Mouse (Mus musculus) small intestine, adult 2 months (tissue): ENCODE measurements around the gene Nfxl1. TPM values are rescaled to one million over a fixed set of nuclear protein-coding genes. Genes with fewer than 3 reads are reported as not detected.
A peak's percentile ranks its signal among the peaks of the same experiment; 100 is the strongest.

Experiments
- H3K27ac ChIP-seq: fragments of 200-500 bp; 2 replicates; pipeline ENCODE4 v1.5.1; 2012; ENCODE audit warnings: low read depth, low read length, control low read depth, inconsistent platforms; ENCODE audit not compliant: insufficient read depth
- H3K27me3 ChIP-seq: fragments of 200-500 bp; 2 replicates; pipeline ENCODE4 v1.6.1; 2012; ENCODE audit warnings: mild to moderate bottlenecking, moderate library complexity, low read length, inconsistent platforms; ENCODE audit not compliant: control insufficient read depth, insufficient read depth
- H3K36me3 ChIP-seq: fragments of 200-500 bp; 2 replicates; pipeline ENCODE4 v1.6.1; 2012; ENCODE audit warnings: mild to moderate bottlenecking, low read length, control low read depth, inconsistent platforms; ENCODE audit not compliant: control insufficient read depth, insufficient read depth
- H3K4me1 ChIP-seq: fragments of 200-500 bp; 2 replicates; pipeline ENCODE4 v1.6.1; 2012; ENCODE audit warnings: low read length, inconsistent platforms, mixed read lengths; ENCODE audit not compliant: control insufficient read depth, insufficient read depth, insufficient read length
- H3K4me3 ChIP-seq: fragments of 200-500 bp; 2 replicates; pipeline ENCODE4 v1.5.1; 2012; ENCODE audit warnings: low read depth, mild to moderate bottlenecking, control low read depth, inconsistent platforms, low read length, moderate library complexity
- CTCF ChIP-seq: fragments of 200-500 bp; IDR thresholded peaks from 2 replicates; pipeline ENCODE4 v1.5.1; 2012; ENCODE audit warnings: low read depth, mild to moderate bottlenecking, control low read depth, inconsistent platforms, low read length, moderate library complexity, mixed read lengths; ENCODE audit not compliant: insufficient replicate concordance, insufficient read length; ENCODE audit errors: extremely low read depth
- POLR2A ChIP-seq: fragments of 200-500 bp; IDR thresholded peaks from 2 replicates; pipeline ENCODE4 v1.6.1; 2012; ENCODE audit warnings: low read depth, mild to moderate bottlenecking, control low read depth, inconsistent platforms, low read length, moderate library complexity
- WGBS: fragments of 180-500 bp; shearing (Covaris S2); methylation state at CpG from one replicate; pipeline ENCODE4 v1.1.7; 2018; 5-methylcytosine and 5-hydroxymethylcytosine counted together
- polyA plus RNA-seq: library from polyadenylated mRNA; depleted of rRNA; stranded (reverse); fragments of >200 nt; gene quantifications from 2 replicates; pipeline ENCODE4 v1.2.3, GENCODE M21; 2012

Gene Nfxl1
- polyA plus RNA-seq, 1 experiment, result 5.4 TPM

- H3K36me3 ChIP-seq, result no peaks in the 10 kb centered on the region
- TF ChIP-seq POLR2A, result no peak
- no peak for TF ChIP-seq CTCF
- H3K4me1 ChIP-seq, result no peaks in the 10 kb centered on the region
- 68% methylated on average over 5 of the region's 5 CpGs for WGBS
- H3K4me3 ChIP-seq, result no peak overlapping the region
- no peak overlapping the region for H3K27ac ChIP-seq
- H3K27me3 ChIP-seq, result peaks cover 16% of the 10 kb centered on the region
Measured at GRCm38 (mm10) chr5:72505740-72506139, 53.7 kb downstream of the Nfxl1 start.

GRCm38 (mm10) chr5:72503531-72504523 lies 55.7 kb downstream of the Nfxl1 start, which contains the start of gene Corin:
TSS of gene Corin (minus strand) at chr5:72504473.
- Histone ChIP-seq H3K4me1 (no peaks in the 10 kb centered on the region), H3K36me3 (no peaks in the 10 kb centered on the region), H3K27ac (no peak within 1 kb of the TSS), H3K4me3 (peak within 1 kb of the TSS; percentile 36), H3K27me3 (peaks cover 16% of the 10 kb centered on the region)
- 1% methylated on average over 64 of the region's 64 CpGs for WGBS
- TF ChIP-seq CTCF, result no peak
- no peak for TF ChIP-seq POLR2A

DNA sequence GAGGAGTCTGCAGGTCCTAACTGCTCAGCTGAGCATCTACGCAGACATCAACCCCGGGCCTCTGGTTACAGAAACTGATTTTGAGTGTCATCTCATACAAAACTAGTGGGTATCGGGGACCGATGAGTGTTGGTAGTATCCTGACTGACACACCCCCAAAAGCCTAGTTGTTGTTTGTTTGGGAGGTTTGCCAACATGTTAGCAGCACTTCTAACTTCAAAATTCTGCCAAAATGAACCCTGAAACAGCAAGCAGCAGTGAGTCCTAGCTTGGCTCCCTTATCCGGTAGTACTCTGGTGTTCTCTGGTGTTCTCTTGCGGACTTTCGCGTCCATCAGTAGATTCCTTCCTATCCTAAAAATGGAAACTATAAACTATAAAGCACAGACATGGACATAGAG lies 56.7 kb downstream of the Nfxl1 start:
- 63% methylated on average over 8 of the region's 8 CpGs for WGBS
- TF ChIP-seq CTCF, result no peak
- no peak for TF ChIP-seq POLR2A
- no peaks in the 10 kb centered on the region for H3K36me3 ChIP-seq
- no peaks in the 10 kb centered on the region for H3K4me1 ChIP-seq
- H3K27me3 ChIP-seq, result peaks cover 16% of the 10 kb centered on the region
- H3K27ac ChIP-seq, result no peak overlapping the region
- no peak overlapping the region for H3K4me3 ChIP-seq

DNA sequence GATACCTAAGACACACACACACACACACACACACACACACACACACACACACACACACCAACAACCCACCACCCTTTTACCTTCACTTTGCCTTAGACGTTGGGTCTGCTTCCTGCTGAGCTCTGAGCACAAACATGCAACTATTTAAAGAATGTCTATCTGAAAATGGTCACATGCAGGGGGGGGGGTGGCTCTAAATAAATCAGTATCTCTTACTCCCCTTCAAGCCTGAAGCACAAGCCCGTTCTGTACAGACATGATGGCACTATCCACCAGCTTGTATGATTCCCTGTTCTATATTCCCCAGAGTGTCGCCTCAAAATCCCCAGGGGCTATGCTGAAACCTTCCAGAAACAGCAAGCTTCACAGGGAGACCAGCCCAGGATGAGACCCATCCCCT lies 57.7 kb downstream of the Nfxl1 start:
- no peaks in the 10 kb centered on the region for H3K4me1 ChIP-seq
- TF ChIP-seq CTCF, result no peak
- no peak for TF ChIP-seq POLR2A

GRCm38 (mm10) chr5:72498271-72498670 lies 61.2 kb downstream of the Nfxl1 start:
- Histone ChIP-seq H3K36me3 (no peaks in the 10 kb centered on the region), H3K27me3 (no peaks in the 10 kb centered on the region; the same call in none of the 2 replicates), H3K4me3 (no peak overlapping the region), H3K4me1 (no peaks in the 10 kb centered on the region), H3K27ac (no peak overlapping the region)
- WGBS, result 47% methylated on average over 10 of the region's 10 CpGs
- TF ChIP-seq CTCF (no peak), POLR2A (no peak)

More for the DNA sequence above, 57.7 kb downstream of the Nfxl1 start:
- Histone ChIP-seq H3K36me3 (no peaks in the 10 kb centered on the region), H3K27ac (no peak overlapping the region), H3K27me3 (peaks cover 16% of the 10 kb centered on the region), H3K4me3 (no peak overlapping the region)
- WGBS, result 51% methylated on average over 3 of the region's 3 CpGs

DNA sequence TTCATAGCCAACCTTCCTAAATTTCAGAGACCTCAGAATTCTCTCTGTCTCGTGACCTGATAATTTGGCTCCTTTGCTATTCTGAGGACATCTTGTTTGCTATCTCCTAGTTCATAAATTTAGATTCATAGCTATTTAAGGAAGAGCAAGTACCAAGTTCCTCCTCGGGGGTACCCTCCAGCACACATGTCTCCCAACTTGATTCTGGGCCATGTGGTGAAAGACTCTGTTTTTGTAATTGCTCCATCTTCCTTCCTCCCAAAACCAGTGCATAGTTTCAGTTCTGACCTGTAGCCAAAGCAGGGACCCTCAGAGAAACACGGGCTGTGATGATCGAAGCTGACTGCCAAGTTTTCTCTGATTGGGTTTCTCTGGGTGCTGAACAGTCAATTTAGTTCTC lies 62.7 kb downstream of the Nfxl1 start:
- H3K4me3 ChIP-seq, result no peak overlapping the region
- no peak overlapping the region for H3K27ac ChIP-seq
- 66% methylated on average over 4 of the region's 4 CpGs for WGBS
- TF ChIP-seq CTCF, result no peak
- no peaks in the 10 kb centered on the region for H3K36me3 ChIP-seq
- H3K27me3 ChIP-seq, result no peaks in the 10 kb centered on the region; the same call in 1 of the 2 replicates
- H3K4me1 ChIP-seq, result no peaks in the 10 kb centered on the region

DNA sequence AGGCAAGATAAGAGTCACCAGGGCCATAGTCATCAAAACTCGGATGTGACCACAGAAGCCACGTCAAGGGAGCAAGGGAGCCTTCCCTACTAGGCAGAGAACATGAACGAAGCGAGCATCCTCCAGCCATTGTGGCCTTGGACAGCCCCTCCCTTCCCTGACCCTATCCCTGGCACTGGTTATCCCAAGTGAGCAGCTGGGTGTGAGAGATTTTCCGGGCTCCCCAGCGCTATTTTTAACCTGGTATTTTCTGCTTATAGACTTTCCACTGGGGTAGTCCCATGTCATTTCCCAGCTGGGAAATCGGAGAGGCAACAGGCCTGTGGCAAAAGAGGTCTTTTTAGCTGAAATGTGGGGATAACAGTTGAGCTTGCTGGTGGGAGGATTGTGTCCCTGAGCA lies 65.6 kb downstream of the Nfxl1 start:
- Histone ChIP-seq H3K4me3 (no peak overlapping the region), H3K27ac (no peak overlapping the region), H3K36me3 (no peaks in the 10 kb centered on the region), H3K27me3 (no peaks in the 10 kb centered on the region; the same call in 1 of the 2 replicates), H3K4me1 (no peaks in the 10 kb centered on the region)
- no peak for TF ChIP-seq POLR2A
- no peak for TF ChIP-seq CTCF
- 76% methylated on average over 7 of the region's 7 CpGs for WGBS
